Mouse (Mus musculus) left cerebral cortex, postnatal 10 days (tissue): ENCODE results near the gene Ttbk1. TPM values are rescaled to one million over a fixed set of nuclear protein-coding genes. Genes with fewer than 3 reads are reported as not detected.
"Not testable (repeated sequence)": the region's sequence is repeated elsewhere in the genome, so short reads cannot be mapped to it uniquely, and the experiment has no call there.

Experiments used
- DNase-seq, 2 experiments: peaks; one replicate each; pipeline ENCODE4 v3.0.0; 2021 to 2022; ENCODE audit warnings: low spot score in 2 of 2, mixed read lengths in 1 of 2; ENCODE audit errors: extremely low spot score in 1 of 2
- intact Hi-C: fragments of 180-260 bp; cut with DNase I; formaldehyde crosslinking; loops from one replicate; pipeline ENCODE4 v1.15.1; 2025
- total RNA-seq, 2 experiments: library from RNA; stranded (reverse); gene quantifications; 2 replicates each; pipeline ENCODE4 v1.2.3; 2021

Gene Ttbk1
- 100 to 1,000 TPM; 115 to 117 TPM for total RNA-seq

GRCm38 (mm10) chr17:46487431-46487830, at the start of gene Ttbk1:
Gene Ttbk1 (minus strand): TSS chr17:46487675.
- intact Hi-C loops: no loop called here
- DNase-seq: peak in 1 of 2 experiments; percentile 79

- DNase-seq: peak; percentile 42 to 84
- intact Hi-C loops: no loop called here
Measured at GRCm38 (mm10) chr17:46525579-46526307, 38.3 kb upstream of the Ttbk1 start.

- intact Hi-C loops: no loop called here
- no peak for DNase-seq
Measured at GRCm38 (mm10) chr17:46525065-46525464, 37.6 kb upstream of the Ttbk1 start.

GRCm38 (mm10) chr17:46521963-46522668, 34.6 kb upstream of the Ttbk1 start:
- intact Hi-C loops: no loop called here
- no peak for DNase-seq

- intact Hi-C loops: no loop called here
- no peak for DNase-seq
Measured at GRCm38 (mm10) chr17:46521174-46521573, 33.7 kb upstream of the Ttbk1 start.

GRCm38 (mm10) chr17:46520385-46520979, 33.0 kb upstream of the Ttbk1 start:
- intact Hi-C loops: no loop called here
- no peak for DNase-seq

- no peak for DNase-seq
- intact Hi-C loops: no loop called here
Measured at GRCm38 (mm10) chr17:46519971-46520370, 32.5 kb upstream of the Ttbk1 start.

- intact Hi-C loops: no loop called here
- no peak for DNase-seq
Measured at GRCm38 (mm10) chr17:46513329-46513728, 25.9 kb upstream of the Ttbk1 start.

- DNase-seq: no peak
- intact Hi-C loops: no loop called here
Measured at GRCm38 (mm10) chr17:46511059-46511710, 23.7 kb upstream of the Ttbk1 start.

GRCm38 (mm10) chr17:46505617-46506016, 18.1 kb upstream of the Ttbk1 start:
- no peak for DNase-seq
- intact Hi-C loops: no loop called here

GRCm38 (mm10) chr17:46503847-46504638, 16.6 kb upstream of the Ttbk1 start:
- DNase-seq: no peak
- intact Hi-C loops: no loop called here

GRCm38 (mm10) chr17:46502775-46503174, 15.3 kb upstream of the Ttbk1 start:
- no peak for DNase-seq
- intact Hi-C loops: no loop called here

- no peak for DNase-seq
- intact Hi-C loops: no loop called here
Measured at GRCm38 (mm10) chr17:46497956-46498355, 10.5 kb upstream of the Ttbk1 start.

- peak; percentile 81 to 86 for DNase-seq
- intact Hi-C loops: no loop called here
Measured at GRCm38 (mm10) chr17:46496623-46497434, 9.4 kb upstream of the Ttbk1 start, which contains the start of gene Dnph1. Gene Dnph1 (plus strand): TSS chr17:46496711.

GRCm38 (mm10) chr17:46496081-46496480, 8.6 kb upstream of the Ttbk1 start:
- intact Hi-C loops, DNase-seq: not testable (repeated sequence)

- DNase-seq: no peak
Measured at GRCm38 (mm10) chr17:46495486-46495885, 8.0 kb upstream of the Ttbk1 start.

GRCm38 (mm10) chr17:46486995-46487394, 480 bp downstream of the Ttbk1 start:
- DNase-seq: no peak
- intact Hi-C loops: no loop called here

More at GRCm38 (mm10) chr17:46495486-46495885, 8.0 kb upstream of the Ttbk1 start:
- intact Hi-C loops: no loop called here

GRCm38 (mm10) chr17:46484461-46484875, 3.0 kb downstream of the Ttbk1 start:
- DNase-seq: no peak
- intact Hi-C loops: no loop called here
